Comparison of ENCODE assay signal across 12 mouse cellular contexts in genomic region chr9:110380662-110381061, GRCm38 (mm10). TPM values are rescaled to one million over a fixed set of nuclear protein-coding genes. Genes with fewer than 3 reads are reported as not detected.
DNase-seq lines count a peak whose midpoint lies in the region; ATAC-seq and TF ChIP-seq lines count a peak whose summit lies in the region.
"Had no signal": no experiment of that assay in that cellular context is flagged by ENCODE, and none has a peak within 500 bp of the region (broad histone marks: within the 10 kb centered on the region; RNA-seq: fewer than 3 reads in every experiment).

No protein-coding gene starts in this region.

- no peaks in the 10 kb centered on the region for H3K9me3 ChIP-seq in heart, embryonic 15.5 days (replicated peaks)
- H3K9me3 ChIP-seq in E14TG2a.4 (ENCODE audit: low read length), result no peaks in the 10 kb centered on the region
- H3K9me3 ChIP-seq in liver, embryonic 11.5 days (ENCODE audit: control insufficient read depth, low read length), result no peaks in the 10 kb centered on the region

- no peak for DNase-seq in heart, postnatal 4 days
- DNase-seq in adrenal gland, postnatal 14 days, result peak; percentile 57
- no peak for DNase-seq in liver, embryonic 11.5 days (ENCODE audit: low spot score)
- no peak for DNase-seq in frontal cortex, postnatal 10 days (ENCODE audit: low spot score in 2 of 2)
- DNase-seq in right cerebral cortex, adult 2 months (ENCODE audit: low spot score in 2 of 2), result no peak
- DNase-seq in spleen, postnatal 10 days (ENCODE audit: low spot score in 2 of 2), result no peak
- DNase-seq: cerebellum, postnatal 36 days; gastrocnemius, postnatal 36 days had no signal

- peak overlapping the region; percentile 24 for H3K4me3 ChIP-seq in heart, embryonic 15.5 days
- H3K4me3 ChIP-seq in E14TG2a.4 (replicated peaks; ENCODE audit: low read length), result peak overlapping the region; percentile 72
- no peak overlapping the region for H3K4me3 ChIP-seq in liver, embryonic 11.5 days (ENCODE audit: low read depth, low read length)

- H3K4me1 ChIP-seq in heart, embryonic 15.5 days (replicated peaks), result peaks cover 9% of the 10 kb centered on the region
- H3K4me1 ChIP-seq in E14TG2a.4 (replicated peaks; ENCODE audit: low read depth, low read length), result peaks cover 29% of the 10 kb centered on the region
- H3K4me1 ChIP-seq in liver, embryonic 11.5 days (replicated peaks; ENCODE audit: control insufficient read depth, insufficient read depth, low read length), result 0 out of 2 replicates have a peak, but pooled peaks cover 5% of the 10 kb centered on the region

- H3K27ac ChIP-seq in heart, embryonic 15.5 days, result no peak overlapping the region
- H3K27ac ChIP-seq in liver, embryonic 11.5 days (ENCODE audit: low read depth, low read length), result no peak overlapping the region
- H3K27ac ChIP-seq: liver, embryonic 14.5 days had no signal

- WGBS in heart, embryonic 15.5 days, result 24% methylated on average over 21 of the region's 21 CpGs
- 55% methylated on average over 21 of the region's 21 CpGs for WGBS in liver, embryonic 11.5 days

- H3K27me3 ChIP-seq in heart, embryonic 15.5 days, result no peaks in the 10 kb centered on the region
- H3K27me3 ChIP-seq in E14TG2a.4 (ENCODE audit: insufficient read depth, low read length), result peaks cover 33% of the 10 kb centered on the region
- H3K27me3 ChIP-seq in liver, embryonic 11.5 days (replicated peaks; ENCODE audit: control insufficient read depth, insufficient read depth, low read length), result no peaks in the 10 kb centered on the region

- peaks cover 40% of the 10 kb centered on the region for H3K36me3 ChIP-seq in heart, embryonic 15.5 days
- H3K36me3 ChIP-seq in E14TG2a.4 (ENCODE audit: insufficient read depth, low read length), result peaks cover 81% of the 10 kb centered on the region
- H3K36me3 ChIP-seq in liver, embryonic 11.5 days (ENCODE audit: control insufficient read depth, insufficient read depth, low read length), result peaks cover 37% of the 10 kb centered on the region

- H3K9ac ChIP-seq in heart, embryonic 15.5 days, result no peak overlapping the region
- H3K9ac ChIP-seq in liver, embryonic 11.5 days (ENCODE audit: low read depth, low read length), result no peak overlapping the region
- H3K9ac ChIP-seq: liver, embryonic 14.5 days had no signal

- no peak for TF ChIP-seq CTCF in E14TG2a.4 (conservative IDR thresholded peaks at IDR 0.05; ENCODE audit: low read length)

- peak; percentile 44; the same call in 1 of the 2 replicates for ATAC-seq in heart, embryonic 15.5 days (replicated peaks; ENCODE audit: insufficient number of reproducible peaks, insufficient read depth, low FRiP score, low read depth)
- peak; percentile 25; the same call in 1 of the 2 replicates for ATAC-seq in liver, embryonic 11.5 days (replicated peaks; ENCODE audit: low FRiP score)

- H3K4me2 ChIP-seq in heart, embryonic 15.5 days, result peak overlapping the region; percentile 56
- H3K4me2 ChIP-seq in liver, embryonic 11.5 days, result peak overlapping the region; percentile 2; the same call in 1 of the 2 replicates

RNA-seq across cellular contexts. Expression of gene Ptpn23, which starts 27.4 kb away (rescaled TPM):
- 9.8 and 13.9 TPM in 2 replicates for polyA plus RNA-seq in heart, embryonic 15.5 days (2015; fragmentation: Nextera tagmentation; extraction: Ambion mirVana)
- 10 to 100 TPM; 32.4 to 33.7 TPM for total RNA-seq in heart, postnatal 4 days (2021)
- total RNA-seq in adrenal gland, postnatal 14 days (2021), result 46.6 and 47.1 TPM in 2 replicates
- polyA plus RNA-seq in liver, embryonic 11.5 days (2014; fragmentation: Nextera tagmentation; extraction: Ambion mirVana), result 13.2 and 13.6 TPM in 2 replicates

RNA-seq across cellular contexts. Expression of gene Ngp, which starts 38.9 kb away (rescaled TPM):
- 4.1 and 5.4 TPM in 2 replicates for polyA plus RNA-seq in heart, embryonic 15.5 days (2015; fragmentation: Nextera tagmentation; extraction: Ambion mirVana)
- 1 to 10 TPM; 1.8 to 3.2 TPM for total RNA-seq in heart, postnatal 4 days (2021)
- 3.0 and 10.4 TPM in 2 replicates for total RNA-seq in adrenal gland, postnatal 14 days (2021)
- polyA plus RNA-seq in liver, embryonic 11.5 days (2014; fragmentation: Nextera tagmentation; extraction: Ambion mirVana), result 16.6 and 19.0 TPM in 2 replicates
- total RNA-seq: gastrocnemius, postnatal 36 days had no signal
- polyA plus RNA-seq: small intestine, adult 2 months had no signal

RNA-seq across cellular contexts. Expression of gene Scap, which starts 47.6 kb away (rescaled TPM):
- 17.5 and 23.0 TPM in 2 replicates for polyA plus RNA-seq in heart, embryonic 15.5 days (2015; fragmentation: Nextera tagmentation; extraction: Ambion mirVana)
- total RNA-seq in heart, postnatal 4 days (2021), result 10 to 100 TPM; 30.5 to 34.0 TPM
- total RNA-seq in adrenal gland, postnatal 14 days (2021), result 67.9 and 75.7 TPM in 2 replicates
- polyA plus RNA-seq in liver, embryonic 11.5 days (2014; fragmentation: Nextera tagmentation; extraction: Ambion mirVana), result 32.9 and 36.7 TPM in 2 replicates
